Mouse (Mus musculus): ENCODE measurements at regions not wholly inside any gene's neighbourhood (a gene's known extent, or its start where the extent isn't known, plus 50 kb on each side); places are given as distances from the start of the nearest gene placed in this dataset.

GRCm38 (mm10) chr4:110038696-110039095, 60.8 kb downstream of the Dmrta2 start:
- Histone ChIP-seq H3K4me3 (no peak overlapping the region), H3K27me3 (no peaks in the 10 kb centered on the region), H3K27ac (no peak overlapping the region), H3K4me2 (no peak overlapping the region), H3K9me3 (no peaks in the 10 kb centered on the region), H3K9ac (no peak overlapping the region), H3K36me3 (no peaks in the 10 kb centered on the region), H3K4me1 (no peaks in the 10 kb centered on the region)
- WGBS, result 58% methylated on average over 5 of the region's 5 CpGs
- ATAC-seq (ENCODE audit: borderline replicate concordance, extremely low read depth, low FRiP score, low TSS enrichment), result no peak

- H3K4me1 ChIP-seq, result no peaks in the 10 kb centered on the region
- no peaks in the 10 kb centered on the region for H3K9me3 ChIP-seq
- no peak overlapping the region for H3K27ac ChIP-seq
- no peak overlapping the region for H3K4me2 ChIP-seq
- H3K27me3 ChIP-seq, result no peaks in the 10 kb centered on the region
- 72% methylated on average over 17 of the region's 17 CpGs for WGBS
- H3K9ac ChIP-seq, result no peak overlapping the region
- no peaks in the 10 kb centered on the region for H3K36me3 ChIP-seq
- no peak overlapping the region for H3K4me3 ChIP-seq
- ATAC-seq (ENCODE audit: borderline replicate concordance, extremely low read depth, low FRiP score, low TSS enrichment), result no peak; the same call in 1 of the 2 replicates
Observed at GRCm38 (mm10) chr4:110044851-110045618, 67.2 kb downstream of the Dmrta2 start.

GRCm38 (mm10) chr4:110045651-110046269, 67.9 kb downstream of the Dmrta2 start:
- Histone ChIP-seq H3K9me3 (no peaks in the 10 kb centered on the region), H3K4me2 (no peak overlapping the region), H3K27me3 (no peaks in the 10 kb centered on the region), H3K36me3 (no peaks in the 10 kb centered on the region), H3K4me3 (no peak overlapping the region), H3K4me1 (peaks cover 4% of the 10 kb centered on the region; the same call in 1 of the 2 replicates), H3K27ac (no peak overlapping the region), H3K9ac (no peak overlapping the region)
- 63% methylated on average over 10 of the region's 12 CpGs for WGBS
- no peak for ATAC-seq (ENCODE audit: borderline replicate concordance, extremely low read depth, low FRiP score, low TSS enrichment)

- no peaks in the 10 kb centered on the region for H3K36me3 ChIP-seq
- H3K4me1 ChIP-seq, result peaks cover 5% of the 10 kb centered on the region; the same call in 1 of the 2 replicates
- no peaks in the 10 kb centered on the region for H3K9me3 ChIP-seq
- H3K4me2 ChIP-seq, result no peak overlapping the region
- no peak for ATAC-seq (ENCODE audit: borderline replicate concordance, extremely low read depth, low FRiP score, low TSS enrichment)
- WGBS, result 73% methylated on average over 11 of the region's 11 CpGs
- H3K27ac ChIP-seq, result no peak overlapping the region
- no peak overlapping the region for H3K9ac ChIP-seq
- H3K4me3 ChIP-seq, result no peak overlapping the region
- H3K27me3 ChIP-seq, result no peaks in the 10 kb centered on the region
Observed at GRCm38 (mm10) chr4:110046270-110046651, 68.4 kb downstream of the Dmrta2 start.

- ATAC-seq (ENCODE audit: borderline replicate concordance, extremely low read depth, low FRiP score, low TSS enrichment), result peak; percentile 86
- Histone ChIP-seq H3K4me2 (peak overlapping the region; percentile 77), H3K4me3 (peak overlapping the region; percentile 38), H3K36me3 (no peaks in the 10 kb centered on the region), H3K27me3 (no peaks in the 10 kb centered on the region), H3K27ac (no peak overlapping the region), H3K9ac (peak overlapping the region; percentile 40), H3K9me3 (no peaks in the 10 kb centered on the region), H3K4me1 (peaks cover 9% of the 10 kb centered on the region; the same call in 1 of the 2 replicates)
- 3% methylated on average over 40 of the region's 40 CpGs for WGBS
Observed at GRCm38 (mm10) chr4:110050393-110051280, 72.8 kb downstream of the Dmrta2 start.

- Histone ChIP-seq H3K27me3 (no peaks in the 10 kb centered on the region), H3K4me3 (peak overlapping the region; percentile 38), H3K27ac (no peak overlapping the region), H3K9ac (peak overlapping the region; percentile 40), H3K4me1 (peaks cover 9% of the 10 kb centered on the region; the same call in 1 of the 2 replicates), H3K9me3 (no peaks in the 10 kb centered on the region), H3K36me3 (no peaks in the 10 kb centered on the region), H3K4me2 (peak overlapping the region; percentile 77)
- peak; percentile 3; the same call in 1 of the 2 replicates for ATAC-seq (ENCODE audit: borderline replicate concordance, extremely low read depth, low FRiP score, low TSS enrichment)
- WGBS, result 11% methylated on average over 12 of the region's 12 CpGs
Observed at GRCm38 (mm10) chr4:110051281-110051665, 73.4 kb downstream of the Dmrta2 start.

- H3K4me2 ChIP-seq, result no peak overlapping the region
- no peak overlapping the region for H3K4me3 ChIP-seq
- no peaks in the 10 kb centered on the region for H3K27me3 ChIP-seq
- H3K27ac ChIP-seq, result no peak overlapping the region
- H3K9ac ChIP-seq, result no peak overlapping the region
- peaks cover 9% of the 10 kb centered on the region; the same call in 1 of the 2 replicates for H3K4me1 ChIP-seq
- H3K9me3 ChIP-seq, result no peaks in the 10 kb centered on the region
- 10% methylated on average over 10 of the region's 10 CpGs for WGBS
- no peak for ATAC-seq (ENCODE audit: borderline replicate concordance, extremely low read depth, low FRiP score, low TSS enrichment)
- no peaks in the 10 kb centered on the region for H3K36me3 ChIP-seq
Observed at GRCm38 (mm10) chr4:110051872-110052271, 74.0 kb downstream of the Dmrta2 start.

- Histone ChIP-seq H3K36me3 (no peaks in the 10 kb centered on the region), H3K9ac (no peak overlapping the region), H3K9me3 (no peaks in the 10 kb centered on the region), H3K4me1 (peaks cover 9% of the 10 kb centered on the region; the same call in 1 of the 2 replicates), H3K27me3 (no peaks in the 10 kb centered on the region), H3K27ac (no peak overlapping the region), H3K4me3 (no peak overlapping the region), H3K4me2 (no peak overlapping the region)
- WGBS, result 79% methylated on average over 4 of the region's 4 CpGs
- no peak for ATAC-seq (ENCODE audit: borderline replicate concordance, extremely low read depth, low FRiP score, low TSS enrichment)
Observed at GRCm38 (mm10) chr4:110052998-110053397, 75.1 kb downstream of the Dmrta2 start.

GRCm38 (mm10) chr4:110073836-110074235, 96.0 kb downstream of the Dmrta2 start:
- Histone ChIP-seq H3K36me3 (no peaks in the 10 kb centered on the region), H3K4me3 (no peak overlapping the region), H3K9ac (no peak overlapping the region), H3K27me3 (no peaks in the 10 kb centered on the region), H3K4me2 (no peak overlapping the region), H3K9me3 (no peaks in the 10 kb centered on the region), H3K4me1 (no peaks in the 10 kb centered on the region), H3K27ac (no peak overlapping the region)
- WGBS, result 69% methylated on average over 3 of the region's 3 CpGs
- no peak for ATAC-seq (ENCODE audit: borderline replicate concordance, extremely low read depth, low FRiP score, low TSS enrichment)

- H3K27ac ChIP-seq, result no peak overlapping the region
- no peaks in the 10 kb centered on the region for H3K9me3 ChIP-seq
- no peak overlapping the region for H3K4me2 ChIP-seq
- ATAC-seq (ENCODE audit: borderline replicate concordance, extremely low read depth, low FRiP score, low TSS enrichment), result no peak
- H3K36me3 ChIP-seq, result no peaks in the 10 kb centered on the region
- no peak overlapping the region for H3K9ac ChIP-seq
- H3K4me1 ChIP-seq, result no peaks in the 10 kb centered on the region
- H3K27me3 ChIP-seq, result no peaks in the 10 kb centered on the region
- H3K4me3 ChIP-seq, result no peak overlapping the region
Observed at GRCm38 (mm10) chr4:110083371-110083770, 105.5 kb downstream of the Dmrta2 start.

GRCm38 (mm10) chr4:110087570-110088247, 109.9 kb downstream of the Dmrta2 start:
- H3K4me3 ChIP-seq, result no peak overlapping the region
- H3K4me2 ChIP-seq, result no peak overlapping the region
- no peaks in the 10 kb centered on the region for H3K27me3 ChIP-seq
- 35% methylated on average over 9 of the region's 9 CpGs for WGBS
- H3K27ac ChIP-seq, result no peak overlapping the region
- no peaks in the 10 kb centered on the region for H3K9me3 ChIP-seq
- no peak overlapping the region for H3K9ac ChIP-seq
- no peaks in the 10 kb centered on the region for H3K36me3 ChIP-seq
- H3K4me1 ChIP-seq, result no peaks in the 10 kb centered on the region
- peak; percentile 67; the same call in 1 of the 2 replicates for ATAC-seq (ENCODE audit: borderline replicate concordance, extremely low read depth, low FRiP score, low TSS enrichment)
